Mouse (Mus musculus): ENCODE results near the gene Lenep. TPM values are rescaled to one million over a fixed set of nuclear protein-coding genes. Genes with fewer than 3 reads are reported as not detected.

Gene Lenep
- total and polyA plus RNA-seq, 3 experiments = not detected

GRCm38 (mm10) chr3:89361675-89362074 lies 40.9 kb downstream of the Lenep start, which contains the start of gene Dcst2:
Dcst2 (plus strand) TSS chr3:89361975.
- Histone ChIP-seq H3K4me2 (ENCODE audit: insufficient read depth, low read depth, poor library complexity, severe bottlenecking) (no peak within 1 kb of the TSS), H3K27me3 (replicated peaks) (peaks cover 24% of the 10 kb centered on the region), H3K4me1 (ENCODE audit: control insufficient read depth in 1 of 2, insufficient read depth in 2 of 2) (no peaks in the 10 kb centered on the region), H3K9me3 (replicated peaks; ENCODE audit: low read length) (no peaks in the 10 kb centered on the region), H3K9ac (ENCODE audit: insufficient read depth, low read depth) (no peak within 1 kb of the TSS), H3K79me2 (replicated peaks; ENCODE audit: control insufficient read depth, extremely low read depth, insufficient read depth, poor library complexity, severe bottlenecking) (no peaks in the 10 kb centered on the region), H3K27ac (ENCODE audit: insufficient read depth, low read depth) (no peak within 1 kb of the TSS), H3K4me3 (replicated peaks in 1 of 3; ENCODE audit: low read depth in 2 of 3, low read length in 2 of 3, poor library complexity in 1 of 3) (no peak within 1 kb of the TSS), H3K36me3 (replicated peaks in 1 of 2; ENCODE audit: control insufficient read depth in 1 of 2, insufficient read depth in 1 of 2, low read length in 1 of 2) (no peaks in the 10 kb centered on the region)
- dilution Hi-C loops (cut with MboI; ENCODE audit: extremely low pct_ligation_motif_present, extremely low pct_unique_long_range_greater_than_20kb, low sequenced_read_pairs) (no loop called here), in situ Hi-C loops (cut with MboI; ENCODE audit: low pct_ligation_motif_present, low pct_unique_long_range_greater_than_20kb, low sequenced_read_pairs) (no loop called here)
- TF ChIP-seq MYC (IDR thresholded peaks at IDR 0.05; ENCODE audit: low read depth, low read length) = no peak
- no peak for TF ChIP-seq IRF4 (IDR thresholded peaks at IDR 0.05; ENCODE audit: low read depth, low read length)
- no peak for TF ChIP-seq JUND (conservative IDR thresholded peaks at IDR 0.05; ENCODE audit: low read depth, low read length)
- TF ChIP-seq E2F4 (IDR thresholded peaks at IDR 0.05; ENCODE audit: insufficient replicate concordance, low read depth, low read length) = no peak
- TF ChIP-seq SIN3A (IDR thresholded peaks at IDR 0.05; ENCODE audit: low read length) = no peak
- TF ChIP-seq KAT2A (IDR thresholded peaks at IDR 0.05; ENCODE audit: insufficient replicate concordance, low read length) = no peak
- TF ChIP-seq CTCF (conservative IDR thresholded peaks at IDR 0.05 in 1 of 2, IDR thresholded peaks at IDR 0.05 in 1 of 2; ENCODE audit: low read depth in 2 of 2, low read length in 2 of 2) = no peak
- TF ChIP-seq GABPA (IDR thresholded peaks at IDR 0.05; ENCODE audit: insufficient replicate concordance, low read depth, low read length) = no peak
- no peak for TF ChIP-seq TCF12 (IDR thresholded peaks at IDR 0.05; ENCODE audit: low read depth, low read length)
- no peak for TF ChIP-seq ZNF384 (IDR thresholded peaks at IDR 0.05; ENCODE audit: low read depth, low read length)
- TF ChIP-seq MAZ (IDR thresholded peaks at IDR 0.05; ENCODE audit: low read depth, low read length) = no peak
- TF ChIP-seq ZKSCAN1 (IDR thresholded peaks at IDR 0.05; ENCODE audit: borderline replicate concordance, low read depth, low read length) = no peak
- DNase-seq (ENCODE audit: extremely low read depth) = no peak

GRCm38 (mm10) chr3:89360237-89360636 lies 42.4 kb downstream of the Lenep start:
- in situ Hi-C loops (cut with MboI; ENCODE audit: low pct_ligation_motif_present, low pct_unique_long_range_greater_than_20kb, low sequenced_read_pairs) = no loop called here
- TF ChIP-seq POLR2AphosphoS2 (IDR thresholded peaks at IDR 0.05; ENCODE audit: low read depth, low read length) = no peak
- no peak for TF ChIP-seq MXI1 (IDR thresholded peaks at IDR 0.05; ENCODE audit: low read depth, low read length)
- TF ChIP-seq JUND (conservative IDR thresholded peaks at IDR 0.05; ENCODE audit: low read depth, low read length) = no peak
- TF ChIP-seq CTCF (conservative IDR thresholded peaks at IDR 0.05 in 1 of 2, IDR thresholded peaks at IDR 0.05 in 1 of 2; ENCODE audit: low read depth in 2 of 2, low read length in 2 of 2) = no peak
- no peak for TF ChIP-seq BHLHE40 (IDR thresholded peaks at IDR 0.05; ENCODE audit: low read depth, low read length)
- no peak for TF ChIP-seq JUN (IDR thresholded peaks at IDR 0.05; ENCODE audit: insufficient read depth, low read depth, low read length)
- no peak for TF ChIP-seq SMC3 (IDR thresholded peaks at IDR 0.05; ENCODE audit: low read depth, low read length)
- H3K4me3 ChIP-seq (replicated peaks in 1 of 3; ENCODE audit: low read depth in 2 of 3, low read length in 2 of 3, poor library complexity in 1 of 3) = no peak overlapping the region

More at GRCm38 (mm10) chr3:89360237-89360636, 42.4 kb downstream of the Lenep start:
- H3K4me2 ChIP-seq (ENCODE audit: insufficient read depth, low read depth, poor library complexity, severe bottlenecking) = no peak overlapping the region
- H3K9me3 ChIP-seq (replicated peaks; ENCODE audit: low read length) = no peaks in the 10 kb centered on the region
- peaks cover 23% of the 10 kb centered on the region for H3K27me3 ChIP-seq (replicated peaks)
- dilution Hi-C loops (cut with MboI; ENCODE audit: extremely low pct_ligation_motif_present, extremely low pct_unique_long_range_greater_than_20kb, low sequenced_read_pairs) = no loop called here
- no peaks in the 10 kb centered on the region for H3K36me3 ChIP-seq (replicated peaks in 1 of 2; ENCODE audit: control insufficient read depth in 1 of 2, insufficient read depth in 1 of 2, low read length in 1 of 2)
- no peaks in the 10 kb centered on the region for H3K79me2 ChIP-seq (replicated peaks; ENCODE audit: control insufficient read depth, extremely low read depth, insufficient read depth, poor library complexity, severe bottlenecking)
- H3K9ac ChIP-seq (ENCODE audit: insufficient read depth, low read depth) = no peak overlapping the region
- peaks cover 8 to 11% of the 10 kb centered on the region in 2 experiments for H3K4me1 ChIP-seq (ENCODE audit: control insufficient read depth in 1 of 2, insufficient read depth in 2 of 2)
- no peak for DNase-seq (ENCODE audit: extremely low read depth)
- no peak overlapping the region for H3K27ac ChIP-seq (ENCODE audit: insufficient read depth, low read depth)
